Mouse (Mus musculus) stomach, embryonic 15.5 days (tissue): Measurements from ENCODE around the gene Camkmt. TPM values are rescaled to one million over a fixed set of nuclear protein-coding genes. Genes with fewer than 3 reads are reported as not detected.

Experiments
- ATAC-seq: fragments of 200-750 bp; cut with Nextera tagmentation; 2 replicates; pipeline ENCODE4 v1.8.0; 2017; ENCODE audit warnings: low read depth, moderate number of reproducible peaks, moderate TSS enrichment; ENCODE audit not compliant: insufficient read depth, low FRiP score
- H3K27ac ChIP-seq: fragments of 300-500 bp; sonication (generic); 2 replicates; pipeline ENCODE4 v1.5.1; 2015; ENCODE audit warnings: mild to moderate bottlenecking, inconsistent platforms
- H3K27me3 ChIP-seq: fragments of 300-500 bp; sonication (generic); replicated peaks from 2 replicates; pipeline ENCODE4 v1.6.1; 2015; ENCODE audit warnings: inconsistent platforms
- H3K36me3 ChIP-seq: fragments of 300-500 bp; sonication (generic); 2 replicates; pipeline ENCODE4 v1.6.1; 2015; ENCODE audit warnings: inconsistent platforms
- H3K4me1 ChIP-seq: fragments of 300-500 bp; sonication (generic); 2 replicates; pipeline ENCODE4 v1.6.1; 2015; ENCODE audit warnings: inconsistent platforms
- H3K4me2 ChIP-seq: fragments of 300-500 bp; sonication (generic); 2 replicates; pipeline ENCODE4 v1.6.1; 2015; ENCODE audit warnings: mild to moderate bottlenecking, inconsistent platforms
- H3K4me3 ChIP-seq: fragments of 300-500 bp; sonication (generic); replicated peaks from 2 replicates; pipeline ENCODE4 v1.5.1; 2015; ENCODE audit warnings: inconsistent platforms
- H3K9ac ChIP-seq: fragments of 300-500 bp; sonication (generic); 2 replicates; pipeline ENCODE4 v1.6.1; 2015; ENCODE audit warnings: inconsistent platforms
- H3K9me3 ChIP-seq: fragments of 300-500 bp; sonication (generic); 2 replicates; pipeline ENCODE4 v1.6.1; 2016; ENCODE audit warnings: inconsistent platforms
- WGBS: fragments of 180-500 bp; shearing (Covaris S2); methylation state at CpG from one replicate; pipeline ENCODE4 v1.1.7; 2015; 5-methylcytosine and 5-hydroxymethylcytosine counted together
- polyA plus RNA-seq: library from polyadenylated mRNA; unstranded; fragments of >200 nt; fragmentation: Nextera tagmentation; extraction: Ambion mirVana; gene quantifications from 2 replicates; pipeline ENCODE4 v1.2.1, GENCODE M21; 2015

The Camkmt gene
- polyA plus RNA-seq, 1 experiment from 2014 or later, result 14.3 TPM

DNA sequence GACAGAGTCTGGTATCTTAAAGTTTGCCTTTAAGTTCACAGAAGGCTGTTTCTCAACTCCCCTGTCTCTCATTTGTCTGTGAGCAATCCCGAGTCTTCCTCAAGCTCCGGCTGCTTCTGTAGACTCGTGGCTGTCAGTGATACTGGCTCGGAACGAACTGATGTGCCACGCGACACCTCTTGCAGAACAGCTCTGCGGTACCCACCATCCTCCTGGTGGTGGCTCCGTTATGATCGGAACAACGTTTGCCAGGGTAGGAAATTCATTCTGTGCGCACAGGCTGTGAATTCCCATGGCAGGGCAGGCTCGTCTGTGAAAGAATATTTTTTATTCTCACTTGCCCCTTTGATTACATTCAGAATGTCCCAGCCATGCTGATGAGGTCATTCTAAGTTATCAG lies 221.0 kb downstream of the Camkmt start:
- Histone ChIP-seq H3K4me1 (no peaks in the 10 kb centered on the region), H3K9me3 (no peaks in the 10 kb centered on the region), H3K36me3 (no peaks in the 10 kb centered on the region), H3K9ac (no peak overlapping the region), H3K27ac (no peak overlapping the region), H3K4me2 (no peak overlapping the region), H3K27me3 (no peaks in the 10 kb centered on the region), H3K4me3 (no peak overlapping the region)
- 82% methylated on average over 13 of the region's 13 CpGs for WGBS
- ATAC-seq, result no peak

- Histone ChIP-seq H3K27ac (no peak overlapping the region), H3K4me1 (no peaks in the 10 kb centered on the region), H3K4me2 (no peak overlapping the region), H3K4me3 (no peak overlapping the region), H3K9ac (no peak overlapping the region), H3K9me3 (no peaks in the 10 kb centered on the region), H3K27me3 (no peaks in the 10 kb centered on the region), H3K36me3 (no peaks in the 10 kb centered on the region)
- WGBS, result 80% methylated on average over 10 of the region's 10 CpGs
- no peak for ATAC-seq
Measured at GRCm38 (mm10) chr17:85318401-85318800, 228.0 kb downstream of the Camkmt start.

GRCm38 (mm10) chr17:85319779-85320300 lies 229.5 kb downstream of the Camkmt start:
- Histone ChIP-seq H3K27ac (no peak overlapping the region), H3K4me3 (no peak overlapping the region), H3K27me3 (no peaks in the 10 kb centered on the region), H3K9me3 (no peaks in the 10 kb centered on the region), H3K9ac (no peak overlapping the region), H3K4me2 (no peak overlapping the region), H3K4me1 (no peaks in the 10 kb centered on the region), H3K36me3 (no peaks in the 10 kb centered on the region)
- ATAC-seq, result no peak
- 51% methylated on average over 8 of the region's 8 CpGs for WGBS

DNA sequence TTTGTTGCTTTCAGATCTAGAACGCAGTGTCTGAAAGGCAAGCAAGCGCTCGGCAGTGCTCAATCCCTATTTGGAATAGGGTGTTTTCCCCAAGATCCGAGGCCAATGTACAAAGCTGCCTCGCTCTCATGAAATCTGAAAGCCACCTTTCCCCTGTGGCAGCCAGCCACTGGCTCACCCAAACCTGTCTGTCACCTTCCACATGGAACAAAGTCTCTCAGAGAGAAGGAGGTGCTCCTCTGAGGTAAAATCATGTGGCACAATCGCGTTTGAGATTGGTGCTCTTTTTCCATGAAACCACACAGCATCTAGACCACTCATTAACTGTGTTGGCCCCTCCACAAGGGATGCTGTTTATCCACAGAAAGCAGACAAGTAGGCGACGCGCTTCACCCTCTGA lies 238.5 kb downstream of the Camkmt start:
- no peaks in the 10 kb centered on the region for H3K36me3 ChIP-seq
- H3K27me3 ChIP-seq, result no peaks in the 10 kb centered on the region
- no peaks in the 10 kb centered on the region for H3K4me1 ChIP-seq
- H3K9me3 ChIP-seq, result no peaks in the 10 kb centered on the region
- H3K27ac ChIP-seq, result no peak overlapping the region
- 87% methylated on average over 10 of the region's 10 CpGs for WGBS
- no peak overlapping the region for H3K4me3 ChIP-seq
- no peak overlapping the region for H3K4me2 ChIP-seq
- no peak for ATAC-seq
- H3K9ac ChIP-seq, result no peak overlapping the region

DNA sequence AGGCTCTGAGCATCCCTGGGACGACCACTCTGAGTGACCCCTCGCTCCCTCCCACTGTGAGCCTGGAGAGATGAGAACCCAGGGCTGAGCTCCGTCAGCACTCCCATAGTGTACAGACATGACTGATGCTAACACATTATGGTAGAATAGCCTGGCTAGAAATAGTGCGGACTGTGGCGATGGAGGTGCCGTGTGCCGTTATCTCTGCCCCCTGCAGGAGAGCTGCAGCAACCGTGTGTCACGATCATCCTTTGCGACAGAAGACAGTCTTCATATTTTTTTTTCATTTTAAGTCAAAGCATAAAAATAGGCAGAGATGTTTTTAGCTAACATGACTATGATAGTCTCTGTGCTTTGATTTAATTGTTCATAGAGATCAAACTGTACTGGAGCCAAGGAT lies 245.1 kb downstream of the Camkmt start:
- H3K27ac ChIP-seq, result no peak overlapping the region
- ATAC-seq, result no peak
- H3K4me3 ChIP-seq, result no peak overlapping the region
- H3K36me3 ChIP-seq, result no peaks in the 10 kb centered on the region
- 81% methylated on average over 10 of the region's 10 CpGs for WGBS
- no peak overlapping the region for H3K9ac ChIP-seq
- H3K4me2 ChIP-seq, result no peak overlapping the region
- H3K9me3 ChIP-seq, result no peaks in the 10 kb centered on the region
- H3K4me1 ChIP-seq, result no peaks in the 10 kb centered on the region
- H3K27me3 ChIP-seq, result no peaks in the 10 kb centered on the region

- Histone ChIP-seq H3K36me3 (no peaks in the 10 kb centered on the region), H3K27me3 (no peaks in the 10 kb centered on the region), H3K4me1 (no peaks in the 10 kb centered on the region), H3K4me3 (no peak overlapping the region), H3K4me2 (no peak overlapping the region), H3K9ac (no peak overlapping the region), H3K27ac (no peak overlapping the region), H3K9me3 (no peaks in the 10 kb centered on the region)
- WGBS, result 77% methylated on average over 7 of the region's 7 CpGs
- ATAC-seq, result no peak
Measured at GRCm38 (mm10) chr17:85337666-85338065, 247.3 kb downstream of the Camkmt start.

DNA sequence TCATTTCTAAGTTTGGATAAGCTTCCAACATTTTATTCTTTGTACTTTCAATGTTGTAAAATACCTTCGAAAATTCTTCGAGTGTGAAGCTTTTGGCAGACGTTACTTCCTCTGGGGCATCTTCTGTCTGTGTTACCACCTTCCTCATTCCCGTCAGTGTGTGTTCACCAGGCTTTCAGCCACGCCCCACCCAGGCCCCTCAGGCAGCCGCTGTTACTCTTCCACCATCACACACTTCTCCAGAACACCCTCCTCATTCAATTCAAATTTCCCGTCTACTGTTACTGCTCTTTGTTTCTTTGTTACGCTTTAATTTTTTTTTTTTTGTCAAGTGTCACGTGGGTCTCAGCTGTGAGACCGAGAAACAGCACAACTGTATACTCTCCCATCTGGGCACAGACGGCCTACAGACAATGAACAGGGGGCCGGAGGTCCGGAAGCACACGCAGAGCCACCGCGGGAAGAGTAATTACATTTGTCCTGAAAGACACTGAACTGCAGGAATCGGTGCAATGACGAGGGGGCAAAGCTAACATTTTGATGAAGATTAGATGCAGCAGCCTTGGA lies 250.9 kb downstream of the Camkmt start:
- Histone ChIP-seq H3K4me2 (no peak overlapping the region), H3K9ac (no peak overlapping the region), H3K4me3 (no peak overlapping the region), H3K36me3 (no peaks in the 10 kb centered on the region), H3K27ac (no peak overlapping the region), H3K9me3 (no peaks in the 10 kb centered on the region), H3K4me1 (no peaks in the 10 kb centered on the region), H3K27me3 (no peaks in the 10 kb centered on the region)
- no peak for ATAC-seq
- WGBS, result 68% methylated on average over 18 of the region's 18 CpGs

GRCm38 (mm10) chr17:85342471-85342870 lies 252.1 kb downstream of the Camkmt start:
- Histone ChIP-seq H3K27me3 (no peaks in the 10 kb centered on the region), H3K4me2 (no peak overlapping the region), H3K4me1 (no peaks in the 10 kb centered on the region), H3K9me3 (no peaks in the 10 kb centered on the region), H3K36me3 (no peaks in the 10 kb centered on the region), H3K4me3 (no peak overlapping the region), H3K9ac (no peak overlapping the region), H3K27ac (no peak overlapping the region)
- ATAC-seq, result no peak
- WGBS, result 86% methylated on average over 5 of the region's 5 CpGs

GRCm38 (mm10) chr17:85343435-85343834 lies 253.1 kb downstream of the Camkmt start:
- H3K36me3 ChIP-seq, result no peaks in the 10 kb centered on the region
- no peaks in the 10 kb centered on the region for H3K9me3 ChIP-seq
- H3K4me1 ChIP-seq, result no peaks in the 10 kb centered on the region
- no peak overlapping the region for H3K9ac ChIP-seq
- ATAC-seq, result no peak
- H3K4me3 ChIP-seq, result no peak overlapping the region
- WGBS, result 87% methylated on average over 13 of the region's 13 CpGs
- no peak overlapping the region for H3K27ac ChIP-seq
- no peak overlapping the region for H3K4me2 ChIP-seq
- H3K27me3 ChIP-seq, result no peaks in the 10 kb centered on the region

GRCm38 (mm10) chr17:85346701-85347100 lies 256.3 kb downstream of the Camkmt start:
- no peaks in the 10 kb centered on the region for H3K36me3 ChIP-seq
- WGBS, result 76% methylated on average over 6 of the region's 6 CpGs

GRCm38 (mm10) chr17:85349331-85349935 lies 259.1 kb downstream of the Camkmt start:
- no peak overlapping the region for H3K9ac ChIP-seq
- H3K27me3 ChIP-seq, result no peaks in the 10 kb centered on the region
- H3K4me1 ChIP-seq, result no peaks in the 10 kb centered on the region
- H3K4me3 ChIP-seq, result no peak overlapping the region
- H3K9me3 ChIP-seq, result no peaks in the 10 kb centered on the region
- 57% methylated on average over 8 of the region's 8 CpGs for WGBS
- no peak overlapping the region for H3K27ac ChIP-seq
- ATAC-seq, result no peak
- H3K4me2 ChIP-seq, result no peak overlapping the region
- no peaks in the 10 kb centered on the region for H3K36me3 ChIP-seq

More at GRCm38 (mm10) chr17:85346701-85347100, 256.3 kb downstream of the Camkmt start:
- Histone ChIP-seq H3K27me3 (no peaks in the 10 kb centered on the region), H3K27ac (no peak overlapping the region), H3K9ac (no peak overlapping the region), H3K4me3 (no peak overlapping the region), H3K4me1 (no peaks in the 10 kb centered on the region), H3K9me3 (no peaks in the 10 kb centered on the region), H3K4me2 (no peak overlapping the region)
- ATAC-seq, result no peak

DNA sequence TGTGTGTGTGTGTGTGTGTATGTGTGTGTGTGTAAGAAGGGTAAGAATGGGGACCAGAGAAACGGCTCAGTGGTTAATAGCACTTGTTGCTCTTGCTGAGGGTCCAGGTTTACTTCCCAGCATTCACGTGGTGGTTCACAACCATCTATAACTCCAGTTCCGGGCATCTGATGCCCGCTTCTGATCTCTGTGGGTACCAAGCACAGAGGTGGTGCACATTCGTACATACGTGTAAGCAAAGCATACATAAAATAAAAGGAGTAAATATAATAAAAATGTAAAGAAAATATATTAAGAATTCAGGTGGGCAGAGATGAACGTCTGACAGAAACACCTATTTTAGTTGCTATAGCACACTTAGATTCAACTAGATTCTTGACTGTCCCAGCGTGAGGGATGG lies 260.9 kb downstream of the Camkmt start:
- no peaks in the 10 kb centered on the region for H3K27me3 ChIP-seq
- H3K4me1 ChIP-seq, result no peaks in the 10 kb centered on the region
- 89% methylated on average over 8 of the region's 8 CpGs for WGBS
- ATAC-seq, result no peak
- no peaks in the 10 kb centered on the region for H3K36me3 ChIP-seq
- no peak overlapping the region for H3K4me3 ChIP-seq
- H3K9me3 ChIP-seq, result no peaks in the 10 kb centered on the region
- H3K4me2 ChIP-seq, result no peak overlapping the region
- H3K27ac ChIP-seq, result no peak overlapping the region
- H3K9ac ChIP-seq, result no peak overlapping the region
